Mouse (Mus musculus): ENCODE measurements around the gene Prox2. TPM values are rescaled to one million over a fixed set of nuclear protein-coding genes. Genes with fewer than 3 reads are reported as not detected.
A peak's percentile ranks its signal among the peaks of the same experiment; 100 is the strongest.

Prox2 gene
- polyA plus RNA-seq, 1 experiment from 2014 or later, result 3.7 TPM

- Histone ChIP-seq H3K36me3 (peaks cover 83% of the 10 kb centered on the region), H3K4me2 (replicated peaks) (no peak overlapping the region), H3K9me3 (no peaks in the 10 kb centered on the region), H3K4me1 (no peaks in the 10 kb centered on the region), H3K27me3 (no peaks in the 10 kb centered on the region), H3K9ac (replicated peaks) (no peak overlapping the region), H3K4me3 (no peak overlapping the region), H3K27ac (replicated peaks) (no peak overlapping the region)
- ATAC-seq (ENCODE audit: low FRiP score, low read depth), result no peak
- 98% methylated on average over 5 of the region's 5 CpGs for WGBS
These were observed 14.2 kb upstream of the Prox2 start for GRCm38 (mm10) chr12:85124751-85125150.

- WGBS, result 95% methylated on average over 11 of the region's 11 CpGs
- no peak for ATAC-seq (ENCODE audit: low FRiP score, low read depth)
- peaks cover 85% of the 10 kb centered on the region for H3K36me3 ChIP-seq
These were observed 13.1 kb upstream of the Prox2 start for GRCm38 (mm10) chr12:85123645-85124044.

GRCm38 (mm10) chr12:85123108-85123530, 12.6 kb upstream of the Prox2 start:
- Histone ChIP-seq H3K9me3 (no peaks in the 10 kb centered on the region), H3K4me2 (replicated peaks) (no peak overlapping the region), H3K27ac (replicated peaks) (no peak overlapping the region), H3K36me3 (peaks cover 85% of the 10 kb centered on the region), H3K9ac (replicated peaks) (no peak overlapping the region), H3K4me1 (no peaks in the 10 kb centered on the region), H3K4me3 (no peak overlapping the region), H3K27me3 (no peaks in the 10 kb centered on the region)
- ATAC-seq (ENCODE audit: low FRiP score, low read depth), result no peak
- 97% methylated on average over 9 of the region's 9 CpGs for WGBS

More at GRCm38 (mm10) chr12:85123645-85124044, 13.1 kb upstream of the Prox2 start:
- Histone ChIP-seq H3K9ac (replicated peaks) (no peak overlapping the region), H3K27ac (replicated peaks) (no peak overlapping the region), H3K4me2 (replicated peaks) (no peak overlapping the region), H3K4me1 (no peaks in the 10 kb centered on the region), H3K27me3 (no peaks in the 10 kb centered on the region), H3K4me3 (no peak overlapping the region), H3K9me3 (no peaks in the 10 kb centered on the region)

GRCm38 (mm10) chr12:85121806-85122459, 11.4 kb upstream of the Prox2 start:
- WGBS, result 93% methylated on average over 9 of the region's 9 CpGs

GRCm38 (mm10) chr12:85115678-85116077, 5.1 kb upstream of the Prox2 start:
- H3K27ac ChIP-seq (replicated peaks), result no peak overlapping the region
- H3K4me2 ChIP-seq (replicated peaks), result no peak overlapping the region
- H3K9ac ChIP-seq (replicated peaks), result no peak overlapping the region
- H3K4me1 ChIP-seq, result peaks cover 22% of the 10 kb centered on the region
- H3K9me3 ChIP-seq, result no peaks in the 10 kb centered on the region
- WGBS, result 77% methylated on average over 7 of the region's 7 CpGs
- H3K27me3 ChIP-seq, result no peaks in the 10 kb centered on the region
- H3K36me3 ChIP-seq, result peaks cover 37% of the 10 kb centered on the region
- ATAC-seq (ENCODE audit: low FRiP score, low read depth), result no peak
- H3K4me3 ChIP-seq, result no peak overlapping the region

More at GRCm38 (mm10) chr12:85121806-85122459, 11.4 kb upstream of the Prox2 start:
- no peak for ATAC-seq (ENCODE audit: low FRiP score, low read depth)
- H3K9me3 ChIP-seq, result no peaks in the 10 kb centered on the region
- no peak overlapping the region for H3K27ac ChIP-seq (replicated peaks)
- H3K4me2 ChIP-seq (replicated peaks), result no peak overlapping the region
- peaks cover 77% of the 10 kb centered on the region for H3K36me3 ChIP-seq
- H3K4me1 ChIP-seq, result no peaks in the 10 kb centered on the region
- H3K4me3 ChIP-seq, result no peak overlapping the region
- no peak overlapping the region for H3K9ac ChIP-seq (replicated peaks)
- no peaks in the 10 kb centered on the region for H3K27me3 ChIP-seq

- H3K36me3 ChIP-seq, result peaks cover 21% of the 10 kb centered on the region
- 93% methylated on average over 3 of the region's 3 CpGs for WGBS
These were observed 3.4 kb upstream of the Prox2 start for GRCm38 (mm10) chr12:85113917-85114316.

GRCm38 (mm10) chr12:85113337-85113736, 2.8 kb upstream of the Prox2 start:
- no peak overlapping the region for H3K27ac ChIP-seq (replicated peaks)
- no peaks in the 10 kb centered on the region for H3K27me3 ChIP-seq
- no peak overlapping the region for H3K4me3 ChIP-seq
- H3K9me3 ChIP-seq, result no peaks in the 10 kb centered on the region
- peaks cover 15% of the 10 kb centered on the region for H3K36me3 ChIP-seq
- H3K4me1 ChIP-seq, result peaks cover 32% of the 10 kb centered on the region
- ATAC-seq (ENCODE audit: low FRiP score, low read depth), result no peak
- H3K9ac ChIP-seq (replicated peaks), result no peak overlapping the region
- WGBS, result 95% methylated on average over 3 of the region's 3 CpGs
- no peak overlapping the region for H3K4me2 ChIP-seq (replicated peaks)

More at GRCm38 (mm10) chr12:85113917-85114316, 3.4 kb upstream of the Prox2 start:
- H3K4me1 ChIP-seq, result peaks cover 32% of the 10 kb centered on the region
- no peaks in the 10 kb centered on the region for H3K27me3 ChIP-seq
- no peak overlapping the region for H3K27ac ChIP-seq (replicated peaks)
- no peaks in the 10 kb centered on the region for H3K9me3 ChIP-seq
- H3K9ac ChIP-seq (replicated peaks), result no peak overlapping the region
- ATAC-seq (ENCODE audit: low FRiP score, low read depth), result no peak
- no peak overlapping the region for H3K4me2 ChIP-seq (replicated peaks)
- no peak overlapping the region for H3K4me3 ChIP-seq

GRCm38 (mm10) chr12:85112550-85113251, 2.1 kb upstream of the Prox2 start:
- no peaks in the 10 kb centered on the region for H3K9me3 ChIP-seq
- no peak overlapping the region; the same call in 1 of the 2 replicates for H3K9ac ChIP-seq (replicated peaks)
- no peak overlapping the region for H3K27ac ChIP-seq (replicated peaks)
- no peak overlapping the region; the same call in 1 of the 2 replicates for H3K4me2 ChIP-seq (replicated peaks)
- peaks cover 32% of the 10 kb centered on the region for H3K4me1 ChIP-seq
- H3K27me3 ChIP-seq, result no peaks in the 10 kb centered on the region
- H3K36me3 ChIP-seq, result peaks cover 11% of the 10 kb centered on the region; the same call in 1 of the 2 replicates
- no peak overlapping the region for H3K4me3 ChIP-seq
- 91% methylated on average over 7 of the region's 7 CpGs for WGBS
- ATAC-seq (ENCODE audit: low FRiP score, low read depth), result no peak

GRCm38 (mm10) chr12:85110011-85110697, 405 bp downstream of the Prox2 start:
- Histone ChIP-seq H3K27me3 (no peaks in the 10 kb centered on the region), H3K4me2 (replicated peaks) (peak overlapping the region; percentile 95), H3K9ac (replicated peaks) (peak overlapping the region; percentile 98), H3K4me3 (peak overlapping the region; percentile 100), H3K4me1 (peaks cover 39% of the 10 kb centered on the region), H3K27ac (replicated peaks) (peak overlapping the region; percentile 81), H3K36me3 (0 out of 2 replicates have a peak, but pooled peaks cover 5% of the 10 kb centered on the region), H3K9me3 (no peaks in the 10 kb centered on the region)
- ATAC-seq (ENCODE audit: low FRiP score, low read depth), result no peak
- 15% methylated on average over 18 of the region's 18 CpGs for WGBS

- 0 out of 2 replicates have a peak overlapping the region, but pooled peaks have one; percentile 24 for H3K9ac ChIP-seq (replicated peaks)
- H3K36me3 ChIP-seq, result no peaks in the 10 kb centered on the region
- H3K27me3 ChIP-seq, result no peaks in the 10 kb centered on the region
- peaks cover 39% of the 10 kb centered on the region for H3K4me1 ChIP-seq
- H3K4me3 ChIP-seq, result no peak overlapping the region
- H3K4me2 ChIP-seq (replicated peaks), result peak overlapping the region; percentile 95; the same call in 1 of the 2 replicates
- no peak for ATAC-seq (ENCODE audit: low FRiP score, low read depth)
- 22% methylated on average over 4 of the region's 4 CpGs for WGBS
- no peaks in the 10 kb centered on the region for H3K9me3 ChIP-seq
- H3K27ac ChIP-seq (replicated peaks), result no peak overlapping the region
These were observed 1.1 kb downstream of the Prox2 start for GRCm38 (mm10) chr12:85109426-85109825.

- ATAC-seq (ENCODE audit: low FRiP score, low read depth), result no peak
- H3K9ac ChIP-seq (replicated peaks), result no peak overlapping the region
- no peak overlapping the region for H3K4me3 ChIP-seq
- no peaks in the 10 kb centered on the region for H3K27me3 ChIP-seq
- peaks cover 39% of the 10 kb centered on the region for H3K4me1 ChIP-seq
- no peaks in the 10 kb centered on the region for H3K9me3 ChIP-seq
- WGBS, result 55% methylated on average over 3 of the region's 3 CpGs
- H3K36me3 ChIP-seq, result no peaks in the 10 kb centered on the region
- no peak overlapping the region for H3K27ac ChIP-seq (replicated peaks)
- no peak overlapping the region for H3K4me2 ChIP-seq (replicated peaks)
These were observed 1.9 kb downstream of the Prox2 start for GRCm38 (mm10) chr12:85108643-85109042.

GRCm38 (mm10) chr12:85106292-85106691, 4.3 kb downstream of the Prox2 start:
- ATAC-seq (ENCODE audit: low FRiP score, low read depth), result no peak
- H3K4me1 ChIP-seq, result peaks cover 23% of the 10 kb centered on the region
- peak overlapping the region; percentile 13; the same call in 1 of the 2 replicates for H3K4me2 ChIP-seq (replicated peaks)
- no peak overlapping the region for H3K9ac ChIP-seq (replicated peaks)
- no peaks in the 10 kb centered on the region for H3K9me3 ChIP-seq
- no peak overlapping the region for H3K27ac ChIP-seq (replicated peaks)
- H3K36me3 ChIP-seq, result no peaks in the 10 kb centered on the region
- WGBS, result 5% methylated on average over 8 of the region's 8 CpGs
- no peaks in the 10 kb centered on the region for H3K27me3 ChIP-seq
- H3K4me3 ChIP-seq, result no peak overlapping the region
